ENCODE assay signal across 11 mouse cellular contexts in the genomic region with DNA sequence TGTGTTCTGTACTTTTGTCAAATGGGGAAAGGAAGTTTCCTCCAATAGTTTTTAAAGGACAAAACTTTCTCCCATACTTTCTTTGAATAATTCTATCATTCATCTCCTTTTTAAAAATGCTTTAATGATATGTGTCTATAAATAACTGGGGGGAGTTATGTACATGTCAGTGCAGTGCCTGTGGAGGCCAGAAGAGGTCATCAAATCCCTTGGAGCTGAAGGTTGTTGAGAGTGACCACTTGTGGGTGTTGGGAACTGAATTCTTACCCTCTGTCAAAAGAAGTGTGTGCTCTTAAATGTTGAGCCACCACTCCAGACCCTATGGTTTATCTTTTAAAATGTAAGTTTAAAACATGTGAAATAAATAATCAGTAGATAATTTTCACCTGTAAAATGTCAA. TPM values are rescaled to one million over a fixed set of nuclear protein-coding genes. Genes with fewer than 3 reads are reported as not detected.
DNase-seq lines count a peak whose midpoint lies in the region; ATAC-seq and TF ChIP-seq lines count a peak whose summit lies in the region.
"Had no signal": no experiment of that assay in that cellular context is flagged by ENCODE, and none has a peak within 500 bp of the region (broad histone marks: within the 10 kb centered on the region; RNA-seq: fewer than 3 reads in every experiment).

No protein-coding gene starts in this region.

- H3K4me1 ChIP-seq in heart, embryonic 12.5 days (replicated peaks): peaks cover 10% of the 10 kb centered on the region; the same call in 1 of the 2 replicates
- no peaks in the 10 kb centered on the region for H3K4me1 ChIP-seq in stomach, postnatal 0 days (replicated peaks; ENCODE audit: control insufficient read depth, insufficient read depth)

- TF ChIP-seq CTCF in stomach, postnatal 0 days (IDR thresholded peaks at IDR 0.05; ENCODE audit: low read depth): peak; percentile 49

- H3K9ac ChIP-seq in heart, embryonic 12.5 days: no peak overlapping the region
- H3K9ac ChIP-seq in stomach, postnatal 0 days (ENCODE audit: low read length): no peak overlapping the region

- H3K27me3 ChIP-seq in heart, embryonic 12.5 days (replicated peaks): no peaks in the 10 kb centered on the region
- H3K27me3 ChIP-seq in stomach, postnatal 0 days (ENCODE audit: control insufficient read depth, insufficient read depth, low read length): no peaks in the 10 kb centered on the region

- H3K9me3 ChIP-seq in heart, embryonic 12.5 days (replicated peaks): no peaks in the 10 kb centered on the region
- no peaks in the 10 kb centered on the region for H3K9me3 ChIP-seq in stomach, postnatal 0 days (ENCODE audit: control insufficient read depth, low read length)

- no peak for TF ChIP-seq EP300 in stomach, postnatal 0 days (optimal IDR thresholded peaks at IDR 0.05)

- peak; percentile 21 to 22 for DNase-seq in heart, postnatal 10 days
- peak; percentile 19 for DNase-seq in retina, embryonic 14.5 days (ENCODE audit: low spot score)
- DNase-seq in retina, postnatal 1 day: no peak
- DNase-seq in cerebellum, postnatal 36 days: peak; percentile 56 to 61
- DNase-seq in stomach, postnatal 0 days (ENCODE audit: low spot score): no peak
- no peak for DNase-seq in spleen, postnatal 14 days (ENCODE audit: low spot score in 2 of 2)
- DNase-seq in neural tube, embryonic 10.5 days (ENCODE audit: extremely low spot score, low spot score): no peak
- DNase-seq: right cerebral cortex, postnatal 25 days; thymus, postnatal 4 days had no signal

- ATAC-seq in heart, embryonic 12.5 days (ENCODE audit: insufficient number of reproducible peaks, low FRiP score): no peak
- ATAC-seq in stomach, postnatal 0 days (ENCODE audit: low FRiP score, low TSS enrichment): no peak
- ATAC-seq: forebrain, embryonic 14.5 days had no signal

- intact Hi-C loops in heart, postnatal 10 days (cut with DNase I): loop anchor here (1.0 to 5.0 kb wide), 2 partner anchors 42 to 80 kb away; partner anchors contain the start of gene Myct1

- no peak overlapping the region for H3K27ac ChIP-seq in heart, embryonic 12.5 days (ENCODE audit: poor library complexity, severe bottlenecking)
- H3K27ac ChIP-seq in stomach, postnatal 0 days (replicated peaks): no peak overlapping the region

- no peak overlapping the region for H3K4me2 ChIP-seq in heart, embryonic 12.5 days
- H3K4me2 ChIP-seq in stomach, postnatal 0 days (replicated peaks; ENCODE audit: low read depth): no peak overlapping the region

- no peak overlapping the region for H3K4me3 ChIP-seq in heart, embryonic 12.5 days
- H3K4me3 ChIP-seq in stomach, postnatal 0 days (ENCODE audit: low read depth, low read length): no peak overlapping the region

- H3K36me3 ChIP-seq in heart, embryonic 12.5 days: no peaks in the 10 kb centered on the region
- H3K36me3 ChIP-seq in stomach, postnatal 0 days (ENCODE audit: control insufficient read depth, insufficient read depth, low read length): no peaks in the 10 kb centered on the region

RNA-seq across cellular contexts. Expression of gene Syne1, which starts 39.0 kb away (rescaled TPM):
- total RNA-seq in heart, postnatal 10 days (2021): 10 to 100 TPM; 76.4 to 85.9 TPM
- polyA plus RNA-seq in heart, embryonic 12.5 days (2016; fragmentation: Nextera tagmentation; extraction: Ambion mirVana): 18.0 and 19.6 TPM in 2 replicates
- 3.2 and 3.6 TPM in 2 replicates for polyA plus RNA-seq in stomach, postnatal 0 days (2015; fragmentation: Nextera tagmentation; extraction: Ambion mirVana)

Comparison
In these comparisons a context has a peak if more than half of its experiments do, and no peak if none do; other contexts are left out.
1. DNase-seq: peak in heart, postnatal 10 days (2 of 2), retina, embryonic 14.5 days (single experiment) and cerebellum, postnatal 36 days (2 of 2); none in retina, postnatal 1 day (single experiment), stomach, postnatal 0 days (single experiment), spleen, postnatal 14 days (0 of 2) and neural tube, embryonic 10.5 days (single experiment).